Comparison of ENCODE assay signal across 14 mouse cellular contexts in genomic region chr4:140271913-140272312, GRCm38 (mm10). TPM values are rescaled to one million over a fixed set of nuclear protein-coding genes. Genes with fewer than 3 reads are reported as not detected.
"Had no signal": no experiment of that assay in that cellular context is flagged by ENCODE, and none has a peak within 500 bp of the region (broad histone marks: within the 10 kb centered on the region; RNA-seq: fewer than 3 reads in every experiment).

No protein-coding gene starts in this region.

- DNase-seq: kidney, adult 9 months; kidney, postnatal 36 days; layer of hippocampus, adult 9-11 months; layer of hippocampus, postnatal 36 days; lung, adult 2 months; lung, postnatal 36 days; right cerebral cortex, adult 18-20 months; right cerebral cortex, postnatal 25 days had no signal

- H3K9ac ChIP-seq: limb, embryonic 13.5 days; liver, embryonic 14.5 days; midbrain, embryonic 12.5 days had no signal

- H3K27me3 ChIP-seq: limb, embryonic 13.5 days had no signal

- H3K4me3 ChIP-seq: limb, embryonic 13.5 days; midbrain, embryonic 12.5 days had no signal

- H3K36me3 ChIP-seq: limb, embryonic 13.5 days; midbrain, embryonic 12.5 days had no signal

- ATAC-seq: lung, postnatal 0 days had no signal

- H3K4me2 ChIP-seq: limb, embryonic 13.5 days; midbrain, embryonic 12.5 days had no signal

- H3K27ac ChIP-seq: kidney, postnatal 0 days; limb, embryonic 13.5 days; liver, embryonic 14.5 days; midbrain, embryonic 12.5 days had no signal

- H3K4me1 ChIP-seq: limb, embryonic 13.5 days had no signal

RNA-seq across cellular contexts. Expression of gene Igsf21, which starts 25.3 kb away (rescaled TPM):
- polyA plus RNA-seq: liver, adult 2 months had no signal
